In genomic region chr14:61721302-61721701, GRCm38 (mm10) we compare ENCODE assay signal across 18 mouse cellular contexts.
"Had no signal": no experiment of that assay in that cellular context is flagged by ENCODE, and none has a peak within 500 bp of the region (broad histone marks: within the 10 kb centered on the region; RNA-seq: fewer than 3 reads in every experiment).

No protein-coding gene starts in this region.

- H3K4me1 ChIP-seq: limb, embryonic 15.5 days; midbrain, embryonic 12.5 days had no signal

- DNase-seq: kidney, adult 8-10 months; kidney, postnatal 10 days; kidney, postnatal 36 days; left cerebral cortex, postnatal 4 days; liver, postnatal 0 days; lung, embryonic 14.5 days; thymus, adult 2 months; thymus, postnatal 14 days; thymus, postnatal 4 days had no signal

- H3K9ac ChIP-seq: kidney, embryonic 15.5 days; limb, embryonic 12.5 days; limb, embryonic 15.5 days; liver, embryonic 14.5 days; liver, postnatal 0 days; lung, embryonic 14.5 days; midbrain, embryonic 12.5 days had no signal

- H3K27me3 ChIP-seq: kidney, embryonic 15.5 days; limb, embryonic 12.5 days; limb, embryonic 15.5 days; midbrain, embryonic 12.5 days had no signal

- H3K4me2 ChIP-seq: kidney, embryonic 15.5 days; limb, embryonic 12.5 days; limb, embryonic 15.5 days; liver, embryonic 11.5 days; lung, embryonic 14.5 days; midbrain, embryonic 12.5 days had no signal

- H3K36me3 ChIP-seq: kidney, embryonic 15.5 days; limb, embryonic 12.5 days; limb, embryonic 15.5 days; midbrain, embryonic 12.5 days had no signal

- H3K4me3 ChIP-seq: kidney, embryonic 15.5 days; limb, embryonic 12.5 days; limb, embryonic 15.5 days; midbrain, embryonic 12.5 days had no signal

- H3K9me3 ChIP-seq: kidney, embryonic 15.5 days; midbrain, embryonic 12.5 days had no signal

- H3K27ac ChIP-seq: kidney, embryonic 15.5 days; limb, embryonic 12.5 days; limb, embryonic 15.5 days; liver, embryonic 14.5 days; macrophage; midbrain, embryonic 12.5 days had no signal

- ATAC-seq: liver, postnatal 0 days; lung, postnatal 0 days; midbrain, embryonic 16.5 days had no signal
